Mouse (Mus musculus): ENCODE data around the gene Sulf2. TPM values are rescaled to one million over a fixed set of nuclear protein-coding genes. Genes with fewer than 3 reads are reported as not detected.

Gene Sulf2
- polyA plus RNA-seq, 2 experiments: 200 to 294 TPM

- Histone ChIP-seq H3K4me2 (replicated peaks; ENCODE audit: low read depth, low read length, severe bottlenecking) (no peak overlapping the region), H3K27me3 (ENCODE audit: control insufficient read depth, insufficient read depth, low read length) (no peaks in the 10 kb centered on the region), H3K9ac (ENCODE audit: low read depth, low read length, severe bottlenecking) (no peak overlapping the region), H3K4me3 (replicated peaks; ENCODE audit: low read length) (no peak overlapping the region), H3K27ac (replicated peaks; ENCODE audit: low read depth, low read length) (no peak overlapping the region), H3K4me1 (ENCODE audit: control insufficient read depth, insufficient read depth, low read length) (peaks cover 49% of the 10 kb centered on the region), H3K9me3 (ENCODE audit: control insufficient read depth, low read length) (no peaks in the 10 kb centered on the region), H3K36me3 (ENCODE audit: control insufficient read depth, insufficient read depth, low read length) (no peaks in the 10 kb centered on the region)
- ATAC-seq (ENCODE audit: low FRiP score, low read depth): no peak
- WGBS: 75% methylated on average over 6 of the region's 6 CpGs
- TF ChIP-seq POLR2A (IDR thresholded peaks at IDR 0.05; ENCODE audit: borderline replicate concordance, extremely low read depth, insufficient read depth, insufficient read length): no peak
- no peak for DNase-seq (ENCODE audit: low spot score)
Observed at GRCm38 (mm10) chr2:166184417-166184816, 29.0 kb upstream of the Sulf2 start.

DNA sequence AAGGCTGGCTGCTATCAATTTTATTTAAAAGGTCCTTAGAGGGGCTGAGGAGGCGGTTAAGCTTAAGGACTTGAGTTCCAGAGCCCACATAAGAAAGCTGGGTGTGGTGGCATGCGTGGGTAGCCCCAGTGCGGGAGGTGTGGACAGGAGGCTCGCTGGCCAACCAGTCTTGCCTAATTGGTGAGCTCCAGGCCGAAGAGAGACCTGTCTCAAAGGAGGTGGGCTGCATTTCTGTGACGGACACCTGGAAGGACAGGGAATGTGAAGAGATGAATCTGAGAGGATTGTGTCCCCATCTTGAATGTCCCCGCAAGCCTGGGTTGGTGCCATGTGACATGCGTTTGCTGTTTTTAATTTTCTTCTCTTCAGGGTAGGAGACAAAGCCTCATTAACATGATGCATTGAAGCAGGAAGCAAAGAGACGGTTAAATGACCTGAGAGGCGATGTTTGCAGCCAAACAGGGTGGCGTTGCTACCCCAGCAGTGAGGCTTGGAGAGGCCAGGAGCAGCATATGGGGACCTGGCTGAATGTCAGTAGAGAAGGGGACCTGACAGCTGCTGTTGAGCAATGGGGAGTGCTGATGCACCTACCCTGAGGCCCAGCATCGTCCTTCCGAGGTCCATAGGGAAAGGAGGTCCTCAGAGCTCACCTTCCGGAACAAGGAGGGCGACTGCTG is 26.7 kb upstream of the Sulf2 start:
- ATAC-seq (ENCODE audit: low FRiP score, low read depth) (no peak), DNase-seq (ENCODE audit: low spot score) (no peak)
- Histone ChIP-seq H3K9ac (ENCODE audit: low read depth, low read length, severe bottlenecking) (no peak overlapping the region), H3K4me1 (ENCODE audit: control insufficient read depth, insufficient read depth, low read length) (peaks cover 55% of the 10 kb centered on the region), H3K4me3 (replicated peaks; ENCODE audit: low read length) (no peak overlapping the region), H3K27ac (replicated peaks; ENCODE audit: low read depth, low read length) (no peak overlapping the region), H3K4me2 (replicated peaks; ENCODE audit: low read depth, low read length, severe bottlenecking) (no peak overlapping the region), H3K9me3 (ENCODE audit: control insufficient read depth, low read length) (no peaks in the 10 kb centered on the region), H3K27me3 (ENCODE audit: control insufficient read depth, insufficient read depth, low read length) (no peaks in the 10 kb centered on the region), H3K36me3 (ENCODE audit: control insufficient read depth, insufficient read depth, low read length) (no peaks in the 10 kb centered on the region)
- TF ChIP-seq POLR2A (IDR thresholded peaks at IDR 0.05; ENCODE audit: borderline replicate concordance, extremely low read depth, insufficient read depth, insufficient read length): no peak
- 61% methylated on average over 15 of the region's 15 CpGs for WGBS

- peak overlapping the region; percentile 35 for H3K4me2 ChIP-seq (replicated peaks; ENCODE audit: low read depth, low read length, severe bottlenecking)
- no peak for TF ChIP-seq POLR2A (IDR thresholded peaks at IDR 0.05; ENCODE audit: borderline replicate concordance, extremely low read depth, insufficient read depth, insufficient read length)
- 12% methylated on average over 11 of the region's 11 CpGs for WGBS
- H3K9me3 ChIP-seq (ENCODE audit: control insufficient read depth, low read length): no peaks in the 10 kb centered on the region
- no peak overlapping the region for H3K4me3 ChIP-seq (replicated peaks; ENCODE audit: low read length)
- peak overlapping the region; percentile 96 for H3K27ac ChIP-seq (replicated peaks; ENCODE audit: low read depth, low read length)
- H3K9ac ChIP-seq (ENCODE audit: low read depth, low read length, severe bottlenecking): peak overlapping the region; percentile 13; the same call in 1 of the 2 replicates
- DNase-seq (ENCODE audit: low spot score) (peak; percentile 94), ATAC-seq (ENCODE audit: low FRiP score, low read depth) (peak; percentile 76)
- no peaks in the 10 kb centered on the region for H3K36me3 ChIP-seq (ENCODE audit: control insufficient read depth, insufficient read depth, low read length)
- H3K27me3 ChIP-seq (ENCODE audit: control insufficient read depth, insufficient read depth, low read length): no peaks in the 10 kb centered on the region
- H3K4me1 ChIP-seq (ENCODE audit: control insufficient read depth, insufficient read depth, low read length): peaks cover 57% of the 10 kb centered on the region
Observed at GRCm38 (mm10) chr2:166180744-166181508, 25.5 kb upstream of the Sulf2 start.

GRCm38 (mm10) chr2:166180136-166180649 is 24.7 kb upstream of the Sulf2 start:
- Histone ChIP-seq H3K9ac (ENCODE audit: low read depth, low read length, severe bottlenecking) (peak overlapping the region; percentile 13; the same call in 1 of the 2 replicates), H3K4me1 (ENCODE audit: control insufficient read depth, insufficient read depth, low read length) (peaks cover 64% of the 10 kb centered on the region), H3K27ac (replicated peaks; ENCODE audit: low read depth, low read length) (peak overlapping the region; percentile 96), H3K4me3 (replicated peaks; ENCODE audit: low read length) (no peak overlapping the region), H3K9me3 (ENCODE audit: control insufficient read depth, low read length) (no peaks in the 10 kb centered on the region), H3K27me3 (ENCODE audit: control insufficient read depth, insufficient read depth, low read length) (no peaks in the 10 kb centered on the region), H3K36me3 (ENCODE audit: control insufficient read depth, insufficient read depth, low read length) (no peaks in the 10 kb centered on the region), H3K4me2 (replicated peaks; ENCODE audit: low read depth, low read length, severe bottlenecking) (peak overlapping the region; percentile 35)
- 4% methylated on average over 5 of the region's 5 CpGs for WGBS
- ATAC-seq (ENCODE audit: low FRiP score, low read depth) (peak; percentile 83), DNase-seq (ENCODE audit: low spot score) (peak; percentile 91)
- no peak for TF ChIP-seq POLR2A (IDR thresholded peaks at IDR 0.05; ENCODE audit: borderline replicate concordance, extremely low read depth, insufficient read depth, insufficient read length)

DNA sequence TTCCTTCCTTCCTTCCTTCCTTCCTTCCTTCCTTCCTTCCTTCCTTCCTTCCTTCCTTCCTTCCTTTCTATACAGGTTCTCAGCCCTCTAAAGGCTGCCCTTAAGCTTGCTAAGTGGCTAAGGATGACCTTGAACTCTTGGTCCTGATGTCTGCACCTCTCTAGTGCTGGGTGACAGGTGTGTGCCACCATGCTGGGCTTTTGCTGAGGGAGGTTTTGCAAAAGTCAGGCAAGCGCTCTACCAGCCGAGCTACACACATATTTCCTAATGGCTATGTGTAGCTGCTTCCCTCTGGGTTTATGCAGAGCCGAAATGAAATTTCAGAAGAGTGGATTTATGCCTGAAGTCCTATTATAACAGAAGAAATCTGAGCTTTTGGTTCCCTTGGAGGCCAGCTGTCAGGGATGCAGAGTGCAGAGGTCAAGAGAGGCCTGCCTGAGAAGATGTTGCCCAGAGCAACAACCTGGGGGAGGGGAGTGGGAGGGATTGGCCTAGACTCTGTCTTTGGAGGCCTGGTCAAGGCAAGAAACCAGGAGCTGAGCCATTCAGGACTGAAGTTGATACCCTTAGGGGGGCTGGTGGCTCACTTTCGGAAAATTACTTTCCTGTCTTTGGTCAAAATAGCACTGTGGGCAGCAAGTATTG is 24.1 kb upstream of the Sulf2 start:
- H3K9ac ChIP-seq (ENCODE audit: low read depth, low read length, severe bottlenecking): no peak overlapping the region
- TF ChIP-seq POLR2A (IDR thresholded peaks at IDR 0.05; ENCODE audit: borderline replicate concordance, extremely low read depth, insufficient read depth, insufficient read length): no peak
- ATAC-seq (ENCODE audit: low FRiP score, low read depth): peak; percentile 47
- H3K27me3 ChIP-seq (ENCODE audit: control insufficient read depth, insufficient read depth, low read length): no peaks in the 10 kb centered on the region
- DNase-seq (ENCODE audit: low spot score): peak; percentile 46
- 24% methylated on average over 4 of the region's 4 CpGs for WGBS
- no peaks in the 10 kb centered on the region for H3K36me3 ChIP-seq (ENCODE audit: control insufficient read depth, insufficient read depth, low read length)
- H3K4me1 ChIP-seq (ENCODE audit: control insufficient read depth, insufficient read depth, low read length): peaks cover 65% of the 10 kb centered on the region
- peak overlapping the region; percentile 96 for H3K27ac ChIP-seq (replicated peaks; ENCODE audit: low read depth, low read length)
- H3K9me3 ChIP-seq (ENCODE audit: control insufficient read depth, low read length): no peaks in the 10 kb centered on the region
- no peak overlapping the region for H3K4me3 ChIP-seq (replicated peaks; ENCODE audit: low read length)
- no peak overlapping the region for H3K4me2 ChIP-seq (replicated peaks; ENCODE audit: low read depth, low read length, severe bottlenecking)

All from limb, embryonic 14.5 days (tissue).